Mouse (Mus musculus) urinary bladder, postnatal 10 days (tissue): ENCODE measurements around the gene Olfr123.

ENCODE experiments used
- DNase-seq: peaks from one replicate; pipeline ENCODE4 v3.0.0; 2022; ENCODE audit warnings: low spot score

Olfr123 gene

GRCm38 (mm10) chr17:37793229-37793628, at the start of gene Olfr123:
Gene Olfr123 (plus strand): TSS chr17:37793529.
- no peak for DNase-seq

- DNase-seq = no peak
Observed at GRCm38 (mm10) chr17:37768307-37768706, 25.0 kb upstream of the Olfr123 start, which contains the start of gene Olfr122. Gene Olfr122 (plus strand): TSS chr17:37768607.

DNA sequence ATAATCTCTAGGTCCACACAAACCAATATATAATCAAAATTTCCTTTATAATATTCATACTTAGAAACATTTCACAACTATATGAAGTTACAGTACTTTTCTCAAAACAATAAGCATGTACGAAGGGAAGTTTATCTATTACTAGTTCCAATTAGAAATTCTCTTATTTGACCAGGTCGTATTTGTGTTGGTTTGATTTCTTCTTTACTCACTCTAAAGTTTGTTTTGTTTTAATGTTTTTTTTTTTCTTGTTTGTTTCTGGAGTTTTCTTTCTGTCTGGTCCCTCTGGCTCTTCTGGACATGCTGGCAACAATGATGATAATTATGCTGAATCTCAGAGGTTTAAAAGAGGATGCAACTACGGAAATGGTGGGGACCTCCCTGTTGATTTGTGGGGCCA, 6.3 kb downstream of the Olfr123 start, which contains the start of gene Olfr124:
TSS of gene Olfr124 (plus strand) at position 301 of the 400 bp plus-strand sequence.
- no peak for DNase-seq

GRCm38 (mm10) chr17:37832649-37833048, 39.3 kb downstream of the Olfr123 start, which contains the start of gene Olfr125:
Gene Olfr125 (plus strand): TSS chr17:37832949.
- no peak for DNase-seq

DNA sequence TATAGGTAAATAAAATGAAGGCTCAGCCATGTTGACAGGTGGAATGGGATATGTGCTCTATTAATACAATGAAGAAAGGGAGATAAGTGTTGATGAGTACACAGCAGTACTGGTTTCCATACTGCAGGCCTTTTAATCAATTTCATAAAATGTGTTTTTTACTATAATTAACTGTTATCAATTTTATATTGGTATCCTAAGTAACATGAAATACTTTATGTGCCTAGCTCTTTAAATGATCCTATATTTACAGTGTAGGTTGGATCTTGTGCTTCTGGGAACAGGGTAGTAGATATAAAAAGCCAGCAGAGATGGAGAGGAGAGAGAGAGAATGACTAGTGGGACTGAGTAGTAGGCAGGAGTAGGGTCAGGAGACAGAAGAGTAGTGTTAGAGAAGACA, 53.9 kb downstream of the Olfr123 start, which contains the start of gene Olfr126:
TSS of gene Olfr126 (plus strand) at position 301 of the 400 bp plus-strand sequence.
- DNase-seq = no peak
